9 mouse cellular contexts compared by ENCODE assay signal in genomic region chr17:48097743-48098527, GRCm38 (mm10). TPM values are rescaled to one million over a fixed set of nuclear protein-coding genes. Genes with fewer than 3 reads are reported as not detected.
DNase-seq lines count a peak whose midpoint lies in the region; ATAC-seq and TF ChIP-seq lines count a peak whose summit lies in the region.
"Had no signal": no experiment of that assay in that cellular context is flagged by ENCODE, and none has a peak within 500 bp of the region (broad histone marks: within the 10 kb centered on the region; RNA-seq: fewer than 3 reads in every experiment).

No protein-coding gene starts in this region.

- H3K27me3 ChIP-seq in lung, postnatal 0 days (replicated peaks; ENCODE audit: insufficient read depth, low read length): peaks cover 29% of the 10 kb centered on the region
- H3K27me3 ChIP-seq in forebrain, embryonic 13.5 days: peaks cover 80% of the 10 kb centered on the region
- H3K27me3 ChIP-seq in liver, embryonic 11.5 days (replicated peaks; ENCODE audit: control insufficient read depth, insufficient read depth, low read length): peaks cover 73% of the 10 kb centered on the region
- peaks cover 47% of the 10 kb centered on the region for H3K27me3 ChIP-seq in stomach, embryonic 15.5 days (replicated peaks)

- H3K4me1 ChIP-seq in lung, postnatal 0 days (ENCODE audit: insufficient read depth, low read depth, low read length): peaks cover 7% of the 10 kb centered on the region; the same call in 1 of the 2 replicates
- H3K4me1 ChIP-seq in forebrain, embryonic 13.5 days: peaks cover 49% of the 10 kb centered on the region
- H3K4me1 ChIP-seq in liver, embryonic 11.5 days (replicated peaks; ENCODE audit: control insufficient read depth, insufficient read depth, low read length): peaks cover 15% of the 10 kb centered on the region
- peaks cover 34% of the 10 kb centered on the region for H3K4me1 ChIP-seq in stomach, embryonic 15.5 days

- TF ChIP-seq CTCF in lung, postnatal 0 days (IDR thresholded peaks at IDR 0.05): no peak

- H3K4me2 ChIP-seq in lung, postnatal 0 days (replicated peaks; ENCODE audit: low read depth, low read length): peak overlapping the region; percentile 53
- peak overlapping the region; percentile 59 for H3K4me2 ChIP-seq in forebrain, embryonic 13.5 days
- peak overlapping the region; percentile 58 for H3K4me2 ChIP-seq in liver, embryonic 11.5 days
- H3K4me2 ChIP-seq in stomach, embryonic 15.5 days: peak overlapping the region; percentile 70

- H3K36me3 ChIP-seq in lung, postnatal 0 days (ENCODE audit: insufficient read depth, low read length): no peaks in the 10 kb centered on the region
- no peaks in the 10 kb centered on the region for H3K36me3 ChIP-seq in forebrain, embryonic 13.5 days (ENCODE audit: poor library complexity, severe bottlenecking)
- H3K36me3 ChIP-seq in liver, embryonic 11.5 days (ENCODE audit: control insufficient read depth, insufficient read depth, low read length): no peaks in the 10 kb centered on the region
- no peaks in the 10 kb centered on the region for H3K36me3 ChIP-seq in stomach, embryonic 15.5 days

- H3K9me3 ChIP-seq in lung, postnatal 0 days (ENCODE audit: low read length): no peaks in the 10 kb centered on the region
- H3K9me3 ChIP-seq in forebrain, embryonic 13.5 days (replicated peaks): 0 out of 2 replicates have a peak, but pooled peaks cover 6% of the 10 kb centered on the region
- peaks cover 4% of the 10 kb centered on the region; the same call in 1 of the 2 replicates for H3K9me3 ChIP-seq in liver, embryonic 11.5 days (ENCODE audit: control insufficient read depth, low read length)
- no peaks in the 10 kb centered on the region for H3K9me3 ChIP-seq in stomach, embryonic 15.5 days

- WGBS in lung, postnatal 0 days: under 1% methylated on average over 36 of the region's 43 CpGs
- WGBS in forebrain, embryonic 13.5 days: under 1% methylated on average over 37 of the region's 43 CpGs
- 1% methylated on average over 43 of the region's 43 CpGs for WGBS in liver, embryonic 11.5 days
- under 1% methylated on average over 40 of the region's 43 CpGs for WGBS in stomach, embryonic 15.5 days

- peak overlapping the region; percentile 26; the same call in 1 of the 2 replicates for H3K9ac ChIP-seq in lung, postnatal 0 days (replicated peaks; ENCODE audit: low read depth)
- peak overlapping the region; percentile 45; the same call in 1 of the 2 replicates for H3K9ac ChIP-seq in forebrain, embryonic 13.5 days
- H3K9ac ChIP-seq in liver, embryonic 11.5 days (ENCODE audit: low read depth, low read length): peak overlapping the region; percentile 42; the same call in 1 of the 2 replicates
- no peak overlapping the region for H3K9ac ChIP-seq in stomach, embryonic 15.5 days

- H3K27ac ChIP-seq in lung, postnatal 0 days (ENCODE audit: low read length): no peak overlapping the region
- H3K27ac ChIP-seq in forebrain, embryonic 13.5 days: no peak overlapping the region
- peak overlapping the region; percentile 71 for H3K27ac ChIP-seq in liver, embryonic 11.5 days (ENCODE audit: low read depth, low read length)
- H3K27ac ChIP-seq in stomach, embryonic 15.5 days: no peak overlapping the region

- H3K4me3 ChIP-seq in lung, postnatal 0 days (ENCODE audit: low read depth, low read length): peak overlapping the region; percentile 27
- peak overlapping the region; percentile 25 for H3K4me3 ChIP-seq in forebrain, embryonic 13.5 days
- H3K4me3 ChIP-seq in liver, embryonic 11.5 days (ENCODE audit: low read depth, low read length): peak overlapping the region; percentile 28
- H3K4me3 ChIP-seq in stomach, embryonic 15.5 days (replicated peaks): peak overlapping the region; percentile 28

- TF ChIP-seq EP300 in lung, postnatal 0 days (IDR thresholded peaks at IDR 0.05): no peak

- no peak for ATAC-seq in lung, postnatal 0 days
- ATAC-seq in forebrain, embryonic 13.5 days: no peak
- ATAC-seq in liver, embryonic 11.5 days (replicated peaks; ENCODE audit: low FRiP score): peak; percentile 46; the same call in 1 of the 2 replicates
- ATAC-seq in stomach, embryonic 15.5 days (ENCODE audit: insufficient read depth, low FRiP score, low read depth): peak; percentile 28; the same call in 1 of the 2 replicates
- ATAC-seq in inflammation-experienced regulatory T-cells, adult 6 months: no peak

- no peak for DNase-seq in lung, postnatal 0 days (ENCODE audit: low spot score)
- no peak for DNase-seq in lung, adult 18-20 months
- DNase-seq in liver, embryonic 11.5 days (ENCODE audit: low spot score): peak; percentile 66
- DNase-seq in adrenal gland, postnatal 25 days: no peak
- no peak for DNase-seq in left cerebral cortex, adult 11 months (ENCODE audit: low spot score)

RNA-seq across cellular contexts. Expression of gene 1700067P10Rik, which starts 8.8 kb away (rescaled TPM):
- polyA plus RNA-seq in lung, postnatal 0 days (2015; fragmentation: Nextera tagmentation; extraction: Ambion mirVana): not detected in 2 replicates
- not detected in 2 replicates for polyA plus RNA-seq in forebrain, embryonic 13.5 days (2015; fragmentation: Nextera tagmentation; extraction: Ambion mirVana)
- polyA plus RNA-seq in liver, embryonic 11.5 days (2014; fragmentation: Nextera tagmentation; extraction: Ambion mirVana): not detected in 2 replicates
- not detected in 2 replicates for polyA plus RNA-seq in stomach, embryonic 15.5 days (2015; fragmentation: Nextera tagmentation; extraction: Ambion mirVana)
- total RNA-seq in adrenal gland, postnatal 25 days (2021): not detected in 2 replicates
- not detected for polyA plus RNA-seq in inflammation-experienced regulatory T-cells, adult 6 months (2017; shearing (Covaris generic))
- total RNA-seq: left cerebral cortex, postnatal 36 days had no signal

RNA-seq across cellular contexts. Expression of gene 9830107B12Rik, which starts 48.1 kb away (rescaled TPM):
- 0.12 and 0.32 TPM in 2 replicates for polyA plus RNA-seq in lung, postnatal 0 days (2015; fragmentation: Nextera tagmentation; extraction: Ambion mirVana)
- polyA plus RNA-seq in forebrain, embryonic 13.5 days (2015; fragmentation: Nextera tagmentation; extraction: Ambion mirVana): not detected in 2 replicates
- polyA plus RNA-seq in liver, embryonic 11.5 days (2014; fragmentation: Nextera tagmentation; extraction: Ambion mirVana): 0.05 TPM in 1 of 2 replicates, not detected in the other
- polyA plus RNA-seq in stomach, embryonic 15.5 days (2015; fragmentation: Nextera tagmentation; extraction: Ambion mirVana): 0.19 and 0.27 TPM in 2 replicates
- total RNA-seq in adrenal gland, postnatal 25 days (2021): not detected in 2 replicates
- polyA plus RNA-seq in inflammation-experienced regulatory T-cells, adult 6 months (2017; shearing (Covaris generic)): not detected
- total RNA-seq: left cerebral cortex, postnatal 36 days had no signal

RNA-seq across cellular contexts. Expression of gene 1700122O11Rik, which starts 59.8 kb away (rescaled TPM):
- polyA plus RNA-seq in lung, postnatal 0 days (2015; fragmentation: Nextera tagmentation; extraction: Ambion mirVana): not detected in 2 replicates
- not detected in 2 replicates for polyA plus RNA-seq in forebrain, embryonic 13.5 days (2015; fragmentation: Nextera tagmentation; extraction: Ambion mirVana)
- not detected in 2 replicates for polyA plus RNA-seq in liver, embryonic 11.5 days (2014; fragmentation: Nextera tagmentation; extraction: Ambion mirVana)
- 0.18 TPM in 1 of 2 replicates, not detected in the other for polyA plus RNA-seq in stomach, embryonic 15.5 days (2015; fragmentation: Nextera tagmentation; extraction: Ambion mirVana)
- not detected in 2 replicates for total RNA-seq in adrenal gland, postnatal 25 days (2021)
- polyA plus RNA-seq in inflammation-experienced regulatory T-cells, adult 6 months (2017; shearing (Covaris generic)): not detected
- total RNA-seq: left cerebral cortex, postnatal 36 days had no signal

Comparison
In these comparisons a context has a peak if more than half of its experiments do, and no peak if none do; other contexts are left out.
1. ATAC-seq: peak in liver, embryonic 11.5 days (single experiment) and stomach, embryonic 15.5 days (single experiment); none in lung, postnatal 0 days (single experiment), forebrain, embryonic 13.5 days (single experiment) and inflammation-experienced regulatory T-cells, adult 6 months (single experiment).
2. Peak in every context shown above with its lines, with median percentiles within 50 percentile points of each other: H3K4me2 ChIP-seq and H3K4me3 ChIP-seq.